Mouse (Mus musculus): Measurements from ENCODE around the gene 5031439G07Rik.

- peak; percentile 84 for TF ChIP-seq CTCF (IDR thresholded peaks at IDR 0.05; ENCODE audit: low read depth)
- TF ChIP-seq EP300 (IDR thresholded peaks at IDR 0.05; ENCODE audit: low read depth) = no peak
These were observed 63.5 kb downstream of the 5031439G07Rik start for GRCm38 (mm10) chr15:84924781-84925315.

Measured in liver, postnatal 0 days (tissue).